Mouse (Mus musculus): ENCODE measurements around the gene Pitx1.

The Pitx1 gene

GRCm38 (mm10) chr13:55830833-55831721, 4.9 kb downstream of the Pitx1 start:
- no peak for DNase-seq (ENCODE audit: low spot score)

- no peak for DNase-seq (ENCODE audit: low spot score)
These were observed 5.7 kb downstream of the Pitx1 start for GRCm38 (mm10) chr13:55830081-55830832.

GRCm38 (mm10) chr13:55829018-55829655, 6.9 kb downstream of the Pitx1 start:
- no peak for DNase-seq (ENCODE audit: low spot score)

DNA sequence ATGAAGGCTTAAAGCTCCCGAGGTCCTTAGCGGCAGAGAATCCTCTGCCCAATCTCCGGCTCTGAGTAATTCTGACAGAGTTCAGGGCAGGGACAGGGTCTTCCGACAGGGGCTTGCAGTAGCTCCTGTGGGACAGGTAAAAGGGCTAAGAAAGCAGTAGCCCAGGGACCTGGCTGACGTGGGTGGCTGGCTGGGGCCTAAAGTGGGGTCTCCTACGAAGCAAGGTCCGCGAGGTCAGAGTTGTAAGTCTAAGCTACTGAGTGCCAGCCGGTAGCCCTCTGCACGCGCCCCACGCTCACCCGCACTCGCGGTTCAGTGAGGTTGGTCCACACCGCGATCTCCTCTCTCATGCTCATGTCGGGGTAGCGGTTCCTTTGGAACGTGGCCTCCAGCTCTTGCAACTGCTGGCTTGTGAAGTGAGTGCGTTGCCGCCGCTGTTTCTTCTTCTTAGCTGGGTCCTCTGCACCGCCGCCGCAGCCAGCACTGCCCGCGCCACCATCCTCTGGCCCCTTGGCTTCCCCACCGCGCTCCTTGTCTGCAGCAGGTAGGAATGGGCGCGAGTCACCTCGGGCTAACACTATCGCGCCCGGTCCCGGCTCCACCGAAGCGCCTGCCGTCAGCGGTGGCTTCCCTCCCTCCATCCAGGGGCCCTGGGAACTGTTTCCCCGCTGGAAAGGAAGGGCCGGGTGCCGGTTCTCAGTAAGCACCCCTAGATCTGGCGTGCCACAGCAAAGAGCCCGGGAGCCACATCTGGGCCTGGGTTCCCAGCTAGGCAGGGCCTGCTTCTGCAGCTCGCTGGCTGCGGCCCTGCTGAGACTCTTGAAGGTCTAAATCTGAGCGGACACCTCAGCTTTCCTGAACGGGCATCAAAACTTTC, 7.6 kb downstream of the Pitx1 start:
- DNase-seq (ENCODE audit: low spot score), result no peak

DNA sequence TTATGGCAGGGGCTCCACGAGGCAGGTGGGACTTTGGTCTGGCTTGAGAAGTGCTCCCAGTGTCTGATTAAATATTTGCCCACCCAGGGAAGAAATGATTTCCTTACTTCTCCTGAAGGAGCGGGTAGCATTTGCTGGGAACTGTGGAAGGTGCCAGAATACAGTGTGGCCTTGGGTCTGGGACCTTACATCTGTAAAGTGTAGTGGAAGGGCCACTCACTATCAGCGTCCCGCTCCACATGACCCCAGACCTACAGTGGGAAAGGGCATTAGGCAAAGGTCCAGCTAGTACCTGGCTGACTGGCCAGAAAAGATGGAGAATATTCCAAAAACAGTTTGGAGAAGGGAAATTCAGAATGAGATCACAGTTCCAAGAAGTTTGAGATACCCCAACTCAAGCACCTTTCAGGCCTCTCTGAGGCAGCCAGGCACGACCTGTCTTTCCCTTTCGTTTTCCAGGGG, 8.3 kb downstream of the Pitx1 start:
- DNase-seq (ENCODE audit: low spot score), result no peak

- DNase-seq (ENCODE audit: low spot score), result no peak
These were observed 9.0 kb downstream of the Pitx1 start for GRCm38 (mm10) chr13:55826796-55827678.

DNA sequence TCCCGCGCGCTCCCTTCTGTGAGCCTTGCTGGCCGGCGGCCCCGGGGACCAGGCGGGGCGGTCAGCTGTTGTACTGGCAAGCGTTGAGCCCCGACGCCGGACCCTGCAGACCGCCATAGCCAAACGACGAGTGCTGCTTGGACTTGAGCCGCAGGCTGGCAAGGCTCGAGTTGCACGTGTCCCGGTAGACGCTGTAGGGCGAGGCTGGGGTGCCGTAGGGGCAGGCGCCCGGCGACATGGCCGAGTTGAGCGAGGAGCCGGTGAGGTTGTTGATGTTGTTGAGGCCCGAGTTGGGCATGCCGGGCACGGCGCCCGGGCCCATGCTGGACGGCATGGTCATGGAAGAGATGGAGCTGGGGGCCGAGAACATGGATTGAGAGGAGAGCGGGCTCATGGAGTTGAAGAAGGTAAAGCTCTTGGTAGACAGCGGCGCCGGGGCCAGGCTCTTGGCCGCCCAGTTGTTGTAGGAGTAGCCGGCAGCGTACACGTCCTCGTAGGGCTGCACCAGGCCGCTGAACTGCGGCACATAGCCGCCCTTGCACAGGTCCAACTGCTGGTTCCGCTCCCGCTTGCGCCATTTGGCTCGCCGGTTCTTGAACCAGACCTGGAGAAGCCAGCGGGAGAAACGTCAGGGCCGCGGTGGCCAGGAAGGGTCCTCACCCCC, 9.9 kb downstream of the Pitx1 start:
- DNase-seq (ENCODE audit: low spot score), result no peak

DNA sequence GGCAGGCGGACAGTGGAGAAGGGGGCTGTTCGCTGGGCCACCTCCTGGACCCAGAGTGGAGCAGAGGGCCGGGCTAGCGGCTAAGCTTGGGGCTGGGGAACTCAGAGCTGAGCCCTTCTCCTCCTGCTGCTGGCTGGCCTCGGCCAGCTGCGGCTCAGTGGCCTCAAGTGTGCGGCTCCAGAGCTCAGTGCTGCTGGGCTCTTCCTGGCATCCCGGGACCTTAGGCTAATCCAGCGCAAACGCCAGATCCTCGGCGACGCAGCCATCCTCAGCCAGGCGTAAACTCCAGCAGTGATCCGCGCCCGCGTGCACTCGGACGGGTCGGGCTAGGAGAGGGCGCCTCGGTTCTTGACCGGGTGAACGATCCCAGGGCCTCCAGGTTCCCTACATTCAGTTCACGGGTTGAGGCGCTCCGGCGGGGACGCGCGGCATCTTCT, 10.7 kb downstream of the Pitx1 start:
- no peak for DNase-seq (ENCODE audit: low spot score)

GRCm38 (mm10) chr13:55824151-55824945, 11.6 kb downstream of the Pitx1 start:
- no peak for DNase-seq (ENCODE audit: low spot score)

- DNase-seq (ENCODE audit: low spot score), result no peak
These were observed 13.5 kb downstream of the Pitx1 start for GRCm38 (mm10) chr13:55822499-55822898.

- no peak for DNase-seq (ENCODE audit: low spot score)
These were observed 21.2 kb downstream of the Pitx1 start for GRCm38 (mm10) chr13:55814834-55815233.

DNA sequence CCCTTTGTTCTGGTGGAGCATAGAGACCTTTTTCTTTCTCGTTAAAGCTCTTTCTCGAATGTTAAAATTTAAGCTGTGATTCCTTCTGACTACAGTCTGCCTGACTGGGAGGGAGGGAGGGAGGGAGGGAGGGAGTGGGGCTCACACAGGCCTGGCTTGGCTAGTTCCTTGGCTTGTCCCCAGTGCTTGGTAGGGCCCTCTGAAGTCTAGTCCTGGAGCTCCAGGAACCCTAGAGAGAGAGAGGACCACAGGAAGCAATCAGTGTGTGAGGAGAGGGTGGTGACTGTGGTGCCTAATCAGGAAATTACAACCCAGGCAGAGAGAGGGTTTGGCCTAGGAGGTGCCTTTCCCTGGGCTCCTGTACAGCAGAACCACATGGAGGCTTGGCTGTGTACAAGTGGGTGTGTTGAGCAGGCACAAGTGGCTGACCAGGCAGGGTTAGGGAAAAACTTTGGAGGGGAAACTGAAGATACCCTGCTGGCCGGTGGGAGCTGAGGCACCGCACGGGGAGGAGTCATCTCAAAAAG, 22.4 kb downstream of the Pitx1 start:
- DNase-seq (ENCODE audit: low spot score), result no peak

DNA sequence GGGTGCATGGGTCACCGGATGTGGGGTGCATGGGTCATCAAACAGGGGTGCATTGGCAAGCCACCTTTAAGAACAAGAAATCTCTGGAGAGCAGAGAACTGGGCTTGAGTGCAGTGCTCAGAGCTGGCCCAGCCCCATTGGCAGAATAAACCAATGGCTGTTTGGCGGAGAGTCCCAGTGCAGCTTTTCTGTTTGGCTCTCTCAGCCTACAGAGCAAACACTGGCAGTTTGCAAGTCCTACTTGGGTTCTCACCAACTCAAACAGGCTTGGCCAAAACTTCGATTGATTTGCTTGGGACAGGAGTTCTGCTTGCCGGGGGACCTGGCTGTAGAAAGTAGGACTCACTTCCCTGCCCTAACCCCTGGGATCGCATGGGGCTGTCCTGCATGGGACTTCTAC, 25.0 kb downstream of the Pitx1 start:
- DNase-seq (ENCODE audit: low spot score), result no peak

DNA sequence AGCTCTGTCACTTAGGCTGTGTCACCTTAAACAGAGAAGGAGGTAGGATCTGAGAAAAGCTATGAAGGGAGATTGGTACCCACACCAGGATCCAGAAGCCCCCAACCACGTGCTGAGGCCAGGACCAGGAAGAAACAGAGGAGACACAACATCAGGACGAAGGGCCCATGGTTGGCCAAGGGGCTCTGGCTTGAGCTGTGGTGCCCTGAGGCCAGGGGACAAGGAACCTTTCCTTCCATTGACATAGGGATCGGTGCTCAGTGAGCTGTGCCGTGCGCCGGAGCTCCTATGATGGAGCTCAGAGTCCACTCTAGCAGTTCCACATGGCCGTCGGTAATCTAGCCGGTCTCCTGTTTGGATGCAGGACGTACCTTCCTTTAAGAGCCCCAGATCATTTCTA, 26.3 kb downstream of the Pitx1 start:
- no peak for DNase-seq (ENCODE audit: low spot score)

DNA sequence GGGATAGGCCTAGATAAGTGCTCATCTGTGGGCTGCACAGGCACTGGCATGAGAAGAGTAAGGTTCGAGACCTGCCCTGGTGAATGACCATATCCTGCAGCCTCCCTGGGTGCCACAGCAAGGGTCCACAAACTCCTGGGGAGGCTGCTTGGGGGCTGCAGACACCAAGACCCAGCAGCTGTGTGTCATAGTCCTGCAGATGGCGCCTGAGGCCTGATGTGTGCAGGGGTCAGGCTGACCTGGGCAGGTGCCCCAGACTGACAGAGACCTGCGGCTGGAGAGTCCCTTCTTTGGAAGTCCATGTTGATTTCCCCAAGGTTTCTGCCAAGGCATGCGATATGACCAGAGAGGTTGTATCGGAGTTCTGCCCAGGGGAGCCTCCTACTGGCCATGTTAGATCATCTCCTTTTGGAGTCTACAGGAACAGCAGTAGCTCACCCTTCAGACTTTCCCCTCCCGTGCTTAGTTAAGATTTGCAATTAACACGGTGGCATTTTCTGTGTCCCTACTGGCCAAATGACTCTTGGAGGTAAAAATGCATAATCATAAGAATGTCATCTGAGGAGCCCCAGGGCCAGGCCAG, 26.9 kb downstream of the Pitx1 start:
- no peak for DNase-seq (ENCODE audit: low spot score)

GRCm38 (mm10) chr13:55803973-55804372, 32.0 kb downstream of the Pitx1 start:
- no peak for DNase-seq (ENCODE audit: low spot score)

DNA sequence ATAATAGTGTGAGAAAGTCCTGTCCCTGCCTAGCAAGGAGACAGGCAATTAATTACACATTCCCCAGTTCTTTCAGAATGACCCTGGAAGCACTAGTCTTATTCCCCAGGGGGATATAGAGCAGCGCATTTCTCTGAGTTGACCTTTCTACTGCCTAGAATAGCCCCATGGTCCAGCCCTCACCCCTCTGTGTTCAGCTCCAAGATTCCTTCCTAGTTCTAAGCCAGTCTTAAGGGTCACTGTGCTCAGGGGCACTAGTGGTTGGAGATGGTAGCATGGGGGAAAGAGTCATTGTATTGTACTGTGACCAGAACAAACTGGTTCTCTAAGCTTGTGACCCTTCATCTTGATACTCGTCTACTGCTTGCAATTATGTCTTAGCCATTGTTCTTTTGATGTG, 34.7 kb downstream of the Pitx1 start:
- DNase-seq (ENCODE audit: low spot score), result no peak

GRCm38 (mm10) chr13:55786120-55786519, 49.9 kb downstream of the Pitx1 start:
- no peak for DNase-seq (ENCODE audit: low spot score)

DNA sequence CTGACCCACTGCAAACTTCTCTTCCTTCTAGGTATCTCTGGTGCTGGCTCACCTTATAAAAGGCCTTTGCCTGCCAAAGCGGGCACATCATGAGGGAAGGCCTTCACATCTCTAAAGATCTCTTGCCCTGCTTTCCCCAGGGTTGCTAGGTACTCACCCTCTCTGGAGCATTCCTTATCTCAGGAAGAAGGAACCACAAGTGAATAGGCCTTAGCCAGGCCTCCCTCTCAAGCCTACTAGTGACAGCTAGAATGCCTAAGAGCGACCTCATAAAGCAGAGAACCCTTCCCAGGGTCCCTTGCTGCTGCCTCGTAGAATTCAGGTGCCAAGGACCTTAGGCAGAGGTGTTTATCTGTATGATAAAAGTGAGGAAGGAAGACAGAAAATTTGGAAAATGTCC, 51.7 kb downstream of the Pitx1 start, which contains the start of gene Catsper3:
Gene Catsper3, plus strand, starts transcription at position 301 of the 400 bp plus-strand sequence.
- no peak for DNase-seq (ENCODE audit: low spot score)
